Mouse (Mus musculus) heart, postnatal 4 days (tissue): Measurements from ENCODE around the gene H2-DMa. TPM values are rescaled to one million over a fixed set of nuclear protein-coding genes. Genes with fewer than 3 reads are reported as not detected.

Source experiments
- DNase-seq: peaks from one replicate; pipeline ENCODE4 v3.0.0; 2021
- total RNA-seq, 2 experiments: library from RNA; stranded (reverse); gene quantifications; 2 replicates each; pipeline ENCODE4 v1.2.3; 2021

H2-DMa gene
- total RNA-seq, 2 experiments from 2014 or later: 5.6 to 6.0 TPM

DNA sequence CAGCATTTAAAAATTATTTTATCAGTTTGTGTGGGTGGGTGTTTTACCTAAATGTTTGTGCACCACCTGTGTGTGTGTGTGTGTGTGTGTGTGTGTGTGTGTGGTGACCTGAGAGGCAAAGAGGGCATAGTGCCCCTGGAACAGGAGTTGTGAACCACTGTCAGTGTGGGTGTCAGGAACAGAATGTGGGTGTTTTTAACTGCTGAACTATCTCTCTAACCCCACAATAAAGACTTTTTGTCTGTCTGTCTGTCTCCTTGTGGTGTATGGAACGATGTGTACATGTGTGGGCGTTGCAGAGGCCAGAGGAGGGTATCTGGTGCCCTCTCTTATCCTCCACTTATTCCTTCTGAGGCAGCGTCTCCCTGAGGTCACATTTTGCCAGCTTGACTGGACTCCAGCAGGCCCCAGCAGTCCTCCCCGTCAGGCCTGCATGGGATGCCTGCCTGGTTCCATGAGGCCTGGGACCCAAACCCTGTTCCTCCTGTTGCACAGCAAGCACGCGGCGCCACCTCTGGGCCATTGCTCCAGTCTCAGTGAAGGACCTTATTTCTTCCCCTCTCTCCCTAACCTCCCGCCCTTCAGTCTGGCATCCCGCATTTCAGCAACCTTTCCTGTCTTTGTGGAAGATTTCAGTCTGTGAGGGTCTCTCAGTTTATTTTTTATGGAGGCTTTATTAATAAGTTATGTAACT, 45.0 kb downstream of the H2-DMa start:
- DNase-seq: no peak

DNA sequence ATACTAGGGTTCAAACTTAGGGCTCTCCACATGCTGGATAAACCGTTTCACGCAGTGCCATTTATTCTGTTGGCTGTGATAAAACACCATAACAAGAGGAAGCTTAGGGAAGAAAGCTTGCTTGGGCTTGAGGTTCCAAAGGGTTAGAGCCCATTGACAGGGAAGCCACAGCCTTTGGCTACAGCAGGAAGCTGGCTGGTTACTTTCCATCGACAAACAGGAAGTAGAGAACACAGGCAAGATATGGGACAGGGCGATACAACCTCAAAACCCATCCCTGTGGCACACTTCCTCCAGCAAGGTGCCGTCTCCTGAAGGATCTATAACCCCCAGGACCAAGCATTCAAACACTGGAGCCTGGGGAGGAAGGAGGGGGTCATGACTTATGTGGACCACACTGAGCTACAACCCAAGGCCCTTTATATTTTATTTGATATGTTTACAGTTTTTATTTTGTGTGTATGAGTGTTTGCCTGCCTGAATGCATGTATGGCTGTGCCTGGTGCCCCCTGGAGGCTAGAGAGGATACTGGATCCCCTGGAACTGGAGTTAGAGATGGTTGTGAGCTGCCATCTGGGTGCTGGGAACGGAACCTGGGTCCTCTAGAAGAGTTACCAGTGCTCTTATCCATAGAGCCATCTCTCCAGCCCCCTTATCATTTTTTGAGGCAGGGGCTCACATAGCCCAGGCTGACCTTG, 45.8 kb downstream of the H2-DMa start:
- DNase-seq: no peak

DNA sequence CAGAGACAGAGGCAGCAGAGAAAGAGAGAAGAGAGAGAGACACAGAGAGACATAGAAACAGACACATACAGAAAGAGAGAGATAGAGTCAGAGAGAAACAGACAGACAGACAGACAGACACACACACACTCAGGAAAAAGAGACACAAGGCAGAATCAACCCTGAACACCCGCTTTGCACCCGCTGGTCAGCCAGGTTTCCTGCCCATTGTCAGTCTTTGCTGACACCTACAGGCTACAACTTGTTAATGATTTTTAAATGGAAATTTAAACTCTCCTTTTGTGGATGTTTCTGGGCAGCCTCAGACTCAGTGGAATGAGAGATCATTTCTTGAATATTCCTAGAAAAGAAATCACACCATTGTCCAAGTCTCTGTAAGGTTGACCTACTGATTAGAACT, 49.9 kb downstream of the H2-DMa start:
- peak; percentile 62 for DNase-seq

DNA sequence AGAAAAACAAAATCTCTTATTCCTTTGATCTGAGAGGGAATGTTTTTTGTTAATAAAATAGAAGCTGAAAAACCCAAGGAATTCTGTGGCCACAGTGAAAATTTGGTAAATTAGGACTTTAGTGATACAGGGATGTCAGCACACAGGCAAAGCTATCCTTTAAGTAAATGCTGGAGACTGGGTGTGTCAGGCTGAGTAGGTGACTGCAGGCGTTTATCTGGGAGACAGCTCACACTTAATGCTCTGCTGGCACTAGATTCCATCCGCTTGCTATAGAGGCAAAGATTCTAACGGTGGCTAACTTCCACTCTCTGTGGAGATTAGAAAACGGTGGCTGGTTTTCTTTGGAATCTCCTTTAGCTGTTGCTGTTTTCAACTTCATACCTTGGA, 51.1 kb downstream of the H2-DMa start:
- no peak for DNase-seq

DNA sequence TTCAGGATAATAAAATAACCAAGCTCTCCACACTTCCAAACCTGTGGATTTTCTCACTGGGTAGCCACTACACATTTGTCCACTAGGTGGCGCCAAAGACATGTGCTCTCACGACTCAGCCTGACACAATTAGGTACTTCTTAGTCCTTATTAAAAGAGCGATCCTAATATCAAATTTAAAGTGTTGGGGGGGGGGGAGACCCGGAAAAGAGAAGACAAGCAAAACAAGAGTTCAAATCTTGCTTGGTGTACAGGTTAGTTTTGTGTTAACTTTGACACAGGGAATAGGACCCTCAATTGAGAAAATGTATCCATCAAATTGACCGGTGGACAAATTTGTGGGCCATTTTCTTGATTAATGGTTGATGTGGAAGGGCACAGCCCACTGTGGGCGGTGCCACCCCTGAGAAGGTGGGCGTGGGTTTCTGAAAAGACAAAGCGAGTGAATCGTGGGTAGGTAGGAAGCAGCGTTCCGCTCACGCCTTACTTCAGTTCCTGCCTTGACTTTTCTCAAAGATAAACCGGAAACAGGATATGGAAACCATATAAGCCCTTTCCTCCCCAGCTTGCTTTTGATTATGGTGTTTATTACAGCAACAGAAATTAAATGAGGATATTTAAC, 51.6 kb downstream of the H2-DMa start:
- peak; percentile 88 for DNase-seq

DNA sequence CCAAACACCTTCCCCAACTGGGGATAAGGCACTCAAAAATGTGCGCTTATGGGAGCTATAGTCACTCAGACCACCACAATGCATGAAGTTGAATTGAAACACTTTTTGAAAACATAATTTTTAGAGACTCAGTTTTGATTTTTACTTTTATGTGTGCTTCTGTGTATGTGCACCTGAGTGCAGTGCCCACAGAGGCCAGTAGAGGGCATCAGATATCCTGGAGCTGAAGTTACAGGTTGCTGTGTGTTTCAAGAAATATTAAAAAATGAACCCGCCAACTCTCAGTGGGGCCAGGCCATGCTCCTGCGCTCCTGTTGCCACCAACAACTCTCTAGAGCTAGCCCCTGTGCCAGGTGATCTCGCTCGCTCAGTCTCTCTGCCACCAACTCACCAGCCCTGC, 53.2 kb downstream of the H2-DMa start:
- DNase-seq: no peak

DNA sequence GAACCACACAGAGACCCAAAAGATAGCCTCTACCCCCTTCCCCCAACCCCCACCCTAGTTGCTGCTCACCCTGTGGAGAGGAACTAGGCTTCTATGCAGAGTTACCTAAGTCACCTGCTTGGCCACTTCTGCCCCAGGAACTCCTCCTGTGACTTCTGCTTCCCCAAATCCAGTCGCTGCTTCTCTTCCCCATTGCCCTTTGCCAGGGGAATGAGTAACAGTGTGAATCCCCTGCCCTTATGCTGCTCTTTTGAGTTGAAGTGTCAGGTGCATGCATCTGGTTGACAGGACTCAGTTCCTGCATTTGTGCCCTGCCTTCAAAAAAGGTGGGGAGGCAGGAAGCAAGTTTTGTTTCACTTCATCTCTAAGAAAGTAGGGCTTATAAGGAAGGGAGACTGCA, 54.7 kb downstream of the H2-DMa start:
- DNase-seq: no peak

DNA sequence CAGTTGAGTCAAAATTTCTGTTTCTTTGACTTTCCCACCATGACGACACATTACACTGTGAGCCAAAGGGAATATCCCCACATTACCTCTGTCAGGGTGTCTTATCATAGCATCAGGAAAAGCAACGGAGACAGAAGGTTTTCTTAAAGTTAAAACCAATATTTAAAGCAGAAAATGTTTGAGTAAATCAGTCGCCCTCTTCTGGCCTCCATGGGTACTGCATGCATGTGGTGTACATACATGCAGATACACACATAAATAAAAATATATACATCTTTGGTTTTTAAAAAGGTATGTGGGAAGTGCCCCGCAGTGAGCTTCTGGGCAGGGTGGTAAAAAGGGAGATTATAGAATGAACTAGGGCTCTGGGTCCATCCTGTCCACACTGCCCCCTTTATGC, 57.8 kb downstream of the H2-DMa start:
- no peak for DNase-seq

DNA sequence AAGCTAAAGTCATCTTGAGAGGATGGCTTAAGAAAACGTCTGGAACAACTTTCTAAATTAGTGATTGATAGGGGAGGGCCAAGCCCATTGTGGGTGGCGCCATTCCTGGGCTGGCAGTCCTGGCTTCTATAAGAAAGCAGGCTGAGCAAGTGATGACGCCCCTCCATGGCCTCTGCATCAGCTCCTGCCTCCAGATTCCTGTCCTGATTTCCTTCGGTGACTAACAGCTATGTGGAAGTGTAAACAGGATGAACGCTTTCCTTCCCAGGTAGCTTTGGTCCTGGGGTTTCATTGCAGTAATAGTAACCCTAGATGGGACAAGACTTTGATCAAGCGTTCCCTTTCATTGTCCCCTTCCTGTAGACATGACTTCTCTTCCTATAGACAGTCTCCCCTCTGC, 59.7 kb downstream of the H2-DMa start:
- no peak for DNase-seq

DNA sequence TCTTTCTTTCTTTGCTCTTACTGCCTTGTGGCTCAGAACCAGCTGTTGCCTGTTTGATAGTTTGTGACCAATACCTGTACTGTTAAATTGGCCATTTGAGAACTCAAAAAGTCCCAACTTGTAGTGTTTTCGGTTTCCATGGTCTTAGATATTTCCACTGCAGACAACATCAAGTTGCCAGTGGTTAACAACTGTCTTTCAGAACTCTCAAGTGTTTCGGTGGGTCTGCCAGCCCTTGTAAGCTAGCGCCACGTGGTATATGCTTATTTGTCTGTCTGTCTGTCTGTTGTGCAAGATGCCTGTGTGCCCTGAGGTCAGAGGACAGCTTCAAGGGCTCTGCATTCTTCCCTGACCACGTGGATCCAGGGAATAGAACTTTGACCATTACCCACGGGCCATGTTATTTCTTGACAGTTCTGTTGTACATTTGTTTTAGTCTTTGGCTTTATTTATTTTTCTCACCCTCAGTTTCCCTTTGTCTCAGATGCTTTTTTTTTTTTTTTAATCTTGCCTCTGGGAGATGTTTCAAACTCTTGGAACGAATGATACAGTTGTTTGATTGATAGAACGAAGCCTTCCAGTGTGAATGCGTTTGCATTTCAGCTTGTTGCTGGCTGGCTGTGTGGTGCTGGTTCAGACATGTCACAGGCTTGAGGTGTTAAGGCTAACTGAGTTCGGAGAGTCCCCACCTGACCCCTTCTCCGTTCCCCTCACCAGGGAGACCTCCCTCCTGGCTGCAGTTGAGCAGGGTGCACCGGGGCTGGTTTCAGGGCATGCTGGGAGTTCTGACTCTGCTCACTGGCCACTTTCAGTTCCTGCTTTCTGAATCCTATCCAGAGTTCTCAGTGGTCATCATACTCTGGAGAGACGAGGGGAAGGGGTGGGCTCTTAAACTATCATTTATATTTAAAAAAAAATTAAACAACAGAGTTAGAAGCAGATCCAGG, 60.8 kb downstream of the H2-DMa start:
- no peak for DNase-seq

DNA sequence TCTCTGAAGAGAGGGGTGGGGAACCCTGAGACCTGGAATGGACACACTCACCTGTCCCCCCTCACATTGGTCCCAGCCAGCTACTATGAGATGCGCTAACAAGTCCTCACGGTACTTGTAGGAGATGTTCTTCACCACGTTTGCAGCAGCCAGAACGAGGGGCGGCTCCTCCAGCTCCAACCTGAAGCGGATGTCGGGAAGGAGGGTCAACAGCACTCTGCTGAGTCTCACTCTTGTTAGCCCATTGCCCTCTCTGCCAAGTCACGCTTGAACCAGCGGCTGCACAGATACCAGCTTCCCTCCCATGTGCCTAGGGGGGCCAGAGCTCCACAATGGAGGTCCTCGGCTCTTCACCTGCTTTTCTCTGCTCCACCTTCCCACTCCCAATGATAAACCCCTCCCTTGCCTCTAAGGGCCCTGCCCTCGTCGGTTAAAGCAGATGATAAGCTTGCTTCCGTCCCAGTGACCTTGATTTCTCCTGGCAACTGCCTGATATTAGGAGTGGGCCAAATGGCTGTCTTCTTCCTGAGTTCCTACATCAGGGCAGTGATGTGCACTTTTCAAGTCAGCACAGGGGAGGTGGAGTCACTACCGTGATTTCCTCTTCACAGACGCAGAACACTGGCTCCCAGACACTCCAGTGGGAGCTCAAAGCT, 64.4 kb downstream of the H2-DMa start:
- DNase-seq: no peak

DNA sequence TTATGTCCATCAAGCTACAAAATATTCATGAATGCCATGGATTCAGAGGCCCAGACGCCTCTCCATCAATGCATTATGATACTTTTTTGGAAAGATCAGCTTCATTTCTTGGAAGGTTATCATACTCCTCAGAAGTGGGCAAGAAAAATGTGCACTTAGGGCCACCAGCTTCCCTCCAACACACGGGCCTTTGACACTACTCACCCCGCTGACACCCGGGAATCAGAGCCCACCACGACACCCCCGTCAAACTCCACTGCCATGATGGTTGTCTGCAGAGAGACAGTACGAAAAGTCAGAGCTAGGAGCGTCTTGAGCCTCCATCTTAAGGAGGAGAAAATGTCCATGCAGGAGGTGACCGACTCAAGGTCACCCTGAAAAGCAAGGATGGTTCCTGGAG, 66.2 kb downstream of the H2-DMa start:
- DNase-seq: no peak

DNA sequence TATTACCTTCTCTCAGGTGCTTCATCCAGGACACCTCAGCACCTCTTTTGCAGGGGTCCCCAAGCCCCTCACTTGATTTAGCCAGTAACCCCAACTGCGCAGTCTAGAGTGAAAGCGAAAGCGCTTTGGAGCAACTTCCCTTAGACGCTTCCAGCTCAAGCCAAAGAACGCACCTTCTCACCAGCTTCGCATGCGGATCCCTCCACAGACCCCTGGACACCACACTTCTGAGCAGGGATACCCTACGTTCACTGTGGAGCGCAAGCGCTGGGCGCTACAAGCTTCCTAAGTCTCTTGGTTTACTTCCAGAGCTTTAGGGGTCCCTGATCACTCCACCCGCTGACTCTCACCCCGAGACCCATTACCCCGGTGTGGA, 67.5 kb downstream of the H2-DMa start:
- DNase-seq: no peak

DNA sequence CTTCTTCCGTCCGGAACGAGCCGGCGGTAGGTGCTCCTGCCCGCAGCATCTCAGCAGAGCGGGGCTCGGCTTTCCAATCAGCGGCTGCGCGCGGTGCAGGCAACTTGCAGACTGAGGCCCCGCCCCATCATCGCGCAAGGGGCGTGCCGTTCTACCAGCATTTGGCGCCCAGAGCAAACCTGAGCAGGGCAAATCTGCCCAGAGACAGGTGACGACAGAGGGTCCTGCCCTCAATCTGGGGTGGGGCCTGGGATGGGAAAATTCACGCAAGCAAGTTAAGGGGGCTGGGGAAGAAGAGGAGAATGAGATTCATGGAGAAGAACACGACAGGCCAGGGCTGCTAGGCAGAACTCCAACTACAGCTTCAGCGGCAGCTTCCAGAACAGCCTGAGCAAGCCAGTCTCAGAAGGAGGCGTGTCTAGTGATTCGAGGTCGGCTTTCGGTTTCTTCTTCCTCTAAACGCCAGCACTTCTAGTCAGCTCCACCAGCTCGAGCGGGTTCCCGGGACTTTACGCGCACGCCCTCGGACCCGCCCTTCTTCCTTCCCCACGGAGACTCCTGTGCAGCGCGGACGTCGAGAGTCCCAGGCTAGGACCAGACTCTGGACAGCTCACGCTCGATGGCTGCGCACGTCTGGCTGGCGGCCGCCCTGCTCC, 68.0 kb downstream of the H2-DMa start, which contains the start of the genes Tap1 and Psmb9:
Tap1 (plus strand) TSS at position 293 of the 656 bp plus-strand sequence.
Psmb9 (minus strand) TSS at position 504 of the 656 bp plus-strand sequence.
- DNase-seq: peak; percentile 98

DNA sequence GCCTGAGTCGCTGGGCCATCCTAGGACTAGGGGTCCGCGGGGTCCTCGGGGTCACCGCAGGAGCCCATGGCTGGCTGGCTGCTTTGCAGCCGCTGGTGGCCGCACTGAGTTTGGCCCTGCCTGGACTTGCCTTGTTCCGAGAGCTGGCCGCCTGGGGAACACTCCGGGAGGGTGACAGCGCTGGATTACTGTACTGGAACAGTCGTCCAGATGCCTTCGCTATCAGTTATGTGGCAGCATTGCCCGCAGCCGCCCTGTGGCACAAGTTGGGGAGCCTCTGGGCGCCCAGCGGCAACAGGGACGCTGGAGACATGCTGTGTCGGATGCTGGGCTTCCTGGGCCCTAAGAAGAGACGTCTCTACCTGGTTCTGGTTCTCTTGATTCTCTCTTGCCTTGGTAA, 68.7 kb downstream of the H2-DMa start:
- DNase-seq: peak; percentile 55

Other genes starting within 250 kb of the H2-DMa start
- gene Gm7029, start 245.7 kb upstream of the H2-DMa start, total RNA-seq: not detected
- 10 to 100 TPM; 40.2 to 42.7 TPM for gene Kifc1, start 228.9 kb upstream of the H2-DMa start, total RNA-seq
- gene Platr17, start 214.4 kb upstream of the H2-DMa start, total RNA-seq: not detected
- 10 to 100 TPM; 16.5 to 18.0 TPM for gene Daxx, start 210.1 kb upstream of the H2-DMa start, total RNA-seq
- 10 to 100 TPM; 72.3 to 78.5 TPM for gene Tapbp, start 203.6 kb upstream of the H2-DMa start, total RNA-seq
- gene Zbtb22, start 203.6 kb upstream of the H2-DMa start, total RNA-seq: 10 to 100 TPM; 34.3 to 35.8 TPM
- gene Rgl2, start 190.0 kb upstream of the H2-DMa start, total RNA-seq: 10 to 100 TPM; 56.5 to 58.1 TPM
- gene Pfdn6, start 179.2 kb upstream of the H2-DMa start, total RNA-seq: 10 to 100 TPM; 78.0 to 79.5 TPM
- gene Wdr46, start 178.9 kb upstream of the H2-DMa start, total RNA-seq: 10 to 100 TPM; 13.3 to 14.4 TPM
- 1 to 10 TPM; 2.3 to 2.9 TPM for gene B3galt4, start 168.1 kb upstream of the H2-DMa start, total RNA-seq
- gene Vps52, start 163.7 kb upstream of the H2-DMa start, total RNA-seq: 10 to 100 TPM; 38.1 to 40.1 TPM
- gene Rps18, start 163.5 kb upstream of the H2-DMa start, total RNA-seq: 100 to 1,000 TPM; 648 to 719 TPM
- 10 to 100 TPM; 33.9 to 35.4 TPM for gene H2-K1, start 119.2 kb upstream of the H2-DMa start, total RNA-seq
- gene Ring1, start 94.9 kb upstream of the H2-DMa start, total RNA-seq: 10 to 100 TPM; 18.7 to 19.8 TPM
- 10 to 100 TPM; 63.6 to 69.6 TPM for gene H2-Ke6, start 91.5 kb upstream of the H2-DMa start, total RNA-seq
- gene Slc39a7, start 87.9 kb upstream of the H2-DMa start, total RNA-seq: 10 to 100 TPM; 83.8 to 86.5 TPM
- gene Rxrb, start 87.7 kb upstream of the H2-DMa start, total RNA-seq: 10 to 100 TPM; 35.5 to 39.5 TPM
- 1 to 10 TPM; 1.4 to 2.2 TPM for gene Col11a2, start 80.1 kb upstream of the H2-DMa start, total RNA-seq
- gene H2-Oa, start 27.2 kb upstream of the H2-DMa start, total RNA-seq: not detected
- 100 to 1,000 TPM; 125 to 128 TPM for gene Brd2, start 3.1 kb downstream of the H2-DMa start, total RNA-seq
- gene H2-DMb2, start 23.8 kb downstream of the H2-DMa start, total RNA-seq: under 1 TPM; 0.55 to 0.72 TPM
- under 1 TPM; 0.26 to 0.68 TPM for gene H2-DMb1, start 33.5 kb downstream of the H2-DMa start, total RNA-seq
- gene Tap1, start 68.0 kb downstream of the H2-DMa start, total RNA-seq: 1 to 10 TPM; 4.8 to 5.4 TPM
- gene Psmb9, start 68.2 kb downstream of the H2-DMa start, total RNA-seq: 1 to 10 TPM; 2.5 to 3.8 TPM
- gene Psmb8, start 78.2 kb downstream of the H2-DMa start, total RNA-seq: 1 to 10 TPM; 3.7 to 7.0 TPM
- gene Tap2, start 84.0 kb downstream of the H2-DMa start, total RNA-seq: 10 to 100 TPM; 10.7 to 12.3 TPM
- under 1 TPM; 0.23 to 0.38 TPM for gene H2-Ob, start 119.4 kb downstream of the H2-DMa start, total RNA-seq
- gene H2-Ab1, start 138.1 kb downstream of the H2-DMa start, total RNA-seq: 1 to 10 TPM; 2.4 to 3.1 TPM
- gene H2-Aa, start 168.3 kb downstream of the H2-DMa start, total RNA-seq: 1 to 10 TPM; 2.2 to 3.0 TPM
- 1 to 10 TPM; 4.0 to 4.9 TPM for gene H2-Eb1, start 186.3 kb downstream of the H2-DMa start, total RNA-seq
- not detected for gene H2-Eb2, start 206.1 kb downstream of the H2-DMa start, total RNA-seq
- gene Btnl2, start 235.3 kb downstream of the H2-DMa start, total RNA-seq: under 1 TPM; 0.09 to 0.31 TPM